Mouse (Mus musculus) ES-E14 (cell line): ENCODE data around the gene Gm13695.
"Not testable (repeated sequence)": the region's sequence is repeated elsewhere in the genome, so short reads cannot be mapped to it uniquely, and the experiment has no call there.

ENCODE experiments used
- HCFC1 ChIP-seq: IDR thresholded peaks from 2 replicates; pipeline ENCODE4 v1.6.1; 2012; ENCODE audit warnings: low read length, inconsistent platforms, borderline replicate concordance; ENCODE audit not compliant: insufficient read depth
- ZNF384 ChIP-seq: IDR thresholded peaks from 2 replicates; pipeline ENCODE4 v1.6.1; 2012; ENCODE audit warnings: low read depth, low read length, inconsistent platforms

GRCm38 (mm10) chr2:83961203-83961602 lies 5.9 kb upstream of the Gm13695 start, which contains the start of gene Gm13693:
- not testable (repeated sequence) for TF ChIP-seq HCFC1, ZNF384
